Mouse (Mus musculus): ENCODE measurements around the gene Stip1. TPM values are rescaled to one million over a fixed set of nuclear protein-coding genes. Genes with fewer than 3 reads are reported as not detected.

The Stip1 gene
- polyA plus RNA-seq, 1 experiment = 27.4 TPM

DNA sequence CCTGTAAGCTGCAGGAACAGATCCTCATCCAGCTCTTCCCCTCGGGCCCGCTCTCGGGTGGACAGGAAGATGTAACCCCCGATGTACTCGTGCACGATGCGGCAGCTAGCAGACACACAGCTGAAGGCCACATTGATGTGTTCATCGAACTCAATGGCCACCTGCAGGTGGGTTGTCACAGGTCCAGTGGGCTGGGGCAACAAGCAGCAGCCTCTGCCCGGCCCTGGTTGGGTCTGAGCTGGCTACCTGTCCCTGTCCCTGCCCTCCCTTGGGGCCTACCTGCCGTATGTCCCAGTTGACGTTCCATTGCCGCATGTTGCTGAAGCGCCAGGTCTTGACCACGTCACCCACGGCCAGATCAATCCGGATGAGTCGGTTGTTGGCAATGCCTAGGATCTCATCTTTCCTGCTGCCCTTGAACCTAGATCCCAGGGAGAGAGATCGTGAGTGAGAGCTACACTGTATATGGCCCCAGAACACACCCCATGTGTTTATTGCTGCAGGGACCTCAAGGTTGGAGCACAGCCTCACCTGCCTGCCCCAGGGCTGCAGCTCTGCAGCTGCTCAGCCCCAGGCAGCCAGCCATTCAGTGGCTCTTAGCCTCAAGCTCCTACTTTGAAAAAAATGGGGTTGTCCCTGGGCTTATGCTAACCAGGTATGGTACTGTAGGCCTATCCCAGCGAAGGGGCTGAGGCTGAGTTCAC is 40.3 kb downstream of the Stip1 start:
- Histone ChIP-seq H3K36me3 (ENCODE audit: control insufficient read depth, insufficient read depth, low read length) (peaks cover 46% of the 10 kb centered on the region), H3K27ac (ENCODE audit: insufficient read depth, low read length) (no peak overlapping the region), H3K4me1 (ENCODE audit: control insufficient read depth, insufficient read depth, insufficient read length) (peaks cover 15% of the 10 kb centered on the region), H3K4me3 (ENCODE audit: extremely low read depth, insufficient read depth, insufficient read length) (no peak overlapping the region), H3K27me3 (ENCODE audit: control insufficient read depth, insufficient read depth, low read length) (no peaks in the 10 kb centered on the region)
- TF ChIP-seq POLR2A (IDR thresholded peaks at IDR 0.05; ENCODE audit: low read depth, low read length) (no peak), CTCF (IDR thresholded peaks at IDR 0.05; ENCODE audit: extremely low read depth, insufficient read depth, insufficient read length, insufficient replicate concordance) (no peak)
- no peak for DNase-seq (ENCODE audit: low read depth in 1 of 2, low spot score in 2 of 2)
- WGBS = 93% methylated on average over 19 of the region's 19 CpGs

DNA sequence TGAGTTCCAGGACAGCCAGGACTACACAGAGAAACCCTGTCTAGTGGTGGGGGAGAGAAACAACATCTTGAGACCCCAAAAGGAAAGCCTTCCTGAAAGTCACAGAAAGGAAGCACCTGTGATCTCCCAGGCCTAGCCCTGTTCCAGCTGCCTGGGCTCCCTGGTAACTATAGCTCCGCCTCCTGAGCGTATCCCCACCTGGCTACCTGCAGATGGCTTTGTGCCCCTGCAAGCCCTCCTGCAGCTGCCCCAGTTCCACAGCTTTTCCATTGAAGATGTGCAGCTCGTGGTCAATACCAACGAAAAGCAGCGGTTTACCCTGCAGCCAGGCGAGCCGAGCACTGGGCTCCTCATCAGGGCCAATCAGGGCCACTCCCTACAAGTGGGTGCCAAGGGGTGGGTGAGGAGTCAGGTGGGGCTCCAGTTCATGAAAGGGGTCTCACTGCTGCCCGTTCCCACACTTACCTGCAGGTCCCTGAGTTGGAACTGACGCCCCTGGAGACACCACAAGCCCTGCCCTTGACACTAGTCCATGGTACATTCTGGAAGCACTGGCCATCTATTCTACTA is 42.0 kb downstream of the Stip1 start:
- Histone ChIP-seq H3K36me3 (ENCODE audit: control insufficient read depth, insufficient read depth, low read length) (peaks cover 35% of the 10 kb centered on the region), H3K27ac (ENCODE audit: insufficient read depth, low read length) (no peak overlapping the region), H3K27me3 (ENCODE audit: control insufficient read depth, insufficient read depth, low read length) (no peaks in the 10 kb centered on the region), H3K4me1 (ENCODE audit: control insufficient read depth, insufficient read depth, insufficient read length) (peaks cover 20% of the 10 kb centered on the region), H3K4me3 (ENCODE audit: extremely low read depth, insufficient read depth, insufficient read length) (no peak overlapping the region)
- WGBS = 74% methylated on average over 9 of the region's 9 CpGs
- TF ChIP-seq CTCF (IDR thresholded peaks at IDR 0.05; ENCODE audit: extremely low read depth, insufficient read depth, insufficient read length, insufficient replicate concordance) = no peak
- no peak for TF ChIP-seq POLR2A (IDR thresholded peaks at IDR 0.05; ENCODE audit: low read depth, low read length)
- no peak for DNase-seq (ENCODE audit: low read depth in 1 of 2, low spot score in 2 of 2)

DNA sequence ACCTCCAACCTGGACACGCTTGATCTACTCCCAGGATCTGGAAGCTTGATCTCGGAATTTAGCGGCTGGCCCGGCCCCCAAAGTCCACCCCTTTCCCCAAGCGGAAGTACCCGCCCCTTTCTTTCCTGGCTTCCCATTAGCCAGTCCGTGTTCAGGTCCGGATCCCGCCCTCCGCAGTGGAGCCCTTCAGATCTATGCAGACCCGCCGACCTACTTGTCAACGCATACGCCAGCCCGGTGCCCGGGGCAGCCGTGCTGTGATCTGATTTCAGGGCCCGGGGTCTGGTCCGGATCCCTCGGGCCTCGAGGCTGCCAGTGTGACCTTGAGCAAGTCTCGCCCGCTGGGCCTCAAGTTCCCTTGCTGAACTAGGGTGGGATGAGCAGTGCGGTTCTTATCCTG is 43.8 kb downstream of the Stip1 start, which contains the start of the genes Nudt22 and Trpt1:
Gene Nudt22 (minus strand): TSS at position 112 of the 400 bp plus-strand sequence.
Gene Trpt1 (plus strand): TSS at position 126 of the 400 bp plus-strand sequence.
- WGBS = 2% methylated on average over 24 of the region's 24 CpGs
- H3K27ac ChIP-seq (ENCODE audit: insufficient read depth, low read length) = peak within 1 kb of the TSS; percentile 39
- TF ChIP-seq CTCF (IDR thresholded peaks at IDR 0.05; ENCODE audit: extremely low read depth, insufficient read depth, insufficient read length, insufficient replicate concordance) (no peak), POLR2A (IDR thresholded peaks at IDR 0.05; ENCODE audit: low read depth, low read length) (no peak)
- no peaks in the 10 kb centered on the region for H3K27me3 ChIP-seq (ENCODE audit: control insufficient read depth, insufficient read depth, low read length)
- H3K4me3 ChIP-seq (ENCODE audit: extremely low read depth, insufficient read depth, insufficient read length) = peak within 1 kb of the TSS; percentile 62
- peak in 1 of 2 experiments; percentile 57 for DNase-seq (ENCODE audit: low read depth in 1 of 2, low spot score in 2 of 2)
- H3K36me3 ChIP-seq (ENCODE audit: control insufficient read depth, insufficient read depth, low read length) = peaks cover 20% of the 10 kb centered on the region
- peaks cover 20% of the 10 kb centered on the region for H3K4me1 ChIP-seq (ENCODE audit: control insufficient read depth, insufficient read depth, insufficient read length)

DNA sequence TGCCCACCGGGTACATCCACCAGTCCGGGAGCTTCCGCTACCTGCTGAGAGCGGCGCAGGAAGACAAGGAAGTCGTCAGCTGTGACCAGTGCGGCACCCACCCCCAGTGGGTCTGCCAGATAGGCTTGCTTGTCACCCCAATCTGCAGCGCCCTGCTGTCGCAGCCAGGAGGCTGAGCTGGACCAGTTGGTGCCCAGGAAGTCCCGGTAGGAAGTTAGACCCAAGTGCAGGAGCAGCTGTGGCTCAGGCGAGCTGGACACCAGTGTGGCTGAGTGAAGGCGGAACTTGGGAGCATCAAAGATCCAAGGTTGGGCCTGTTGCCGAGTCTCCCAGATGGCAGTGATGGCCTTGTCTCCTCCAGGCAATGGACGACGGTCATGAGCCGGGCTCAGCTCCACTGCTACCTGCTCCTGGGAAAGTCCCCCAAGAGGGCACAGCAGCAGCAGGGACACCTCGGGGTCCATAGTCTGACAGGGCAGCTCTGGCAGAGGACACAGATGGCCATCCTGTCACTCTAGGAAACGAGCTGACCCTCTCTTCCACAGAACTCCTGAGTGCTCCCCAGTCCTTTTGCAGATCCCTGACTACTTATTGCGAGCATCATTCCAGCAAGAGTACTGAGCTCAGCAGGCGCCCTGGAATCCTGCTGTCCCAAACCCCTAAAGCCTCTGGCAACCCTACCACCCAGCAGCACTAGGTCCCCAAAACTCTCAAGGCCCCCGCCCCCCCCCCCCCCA is 44.3 kb downstream of the Stip1 start:
- no peak overlapping the region; the same call in 1 of the 2 replicates for H3K27ac ChIP-seq (ENCODE audit: insufficient read depth, low read length)
- 55% methylated on average over 20 of the region's 21 CpGs for WGBS
- DNase-seq (ENCODE audit: low read depth in 1 of 2, low spot score in 2 of 2) = no peak
- H3K4me1 ChIP-seq (ENCODE audit: control insufficient read depth, insufficient read depth, insufficient read length) = peaks cover 20% of the 10 kb centered on the region
- no peaks in the 10 kb centered on the region for H3K27me3 ChIP-seq (ENCODE audit: control insufficient read depth, insufficient read depth, low read length)
- TF ChIP-seq CTCF (IDR thresholded peaks at IDR 0.05; ENCODE audit: extremely low read depth, insufficient read depth, insufficient read length, insufficient replicate concordance) (no peak), POLR2A (IDR thresholded peaks at IDR 0.05; ENCODE audit: low read depth, low read length) (no peak)
- H3K36me3 ChIP-seq (ENCODE audit: control insufficient read depth, insufficient read depth, low read length) = peaks cover 18% of the 10 kb centered on the region
- peak overlapping the region; percentile 62 for H3K4me3 ChIP-seq (ENCODE audit: extremely low read depth, insufficient read depth, insufficient read length)

DNA sequence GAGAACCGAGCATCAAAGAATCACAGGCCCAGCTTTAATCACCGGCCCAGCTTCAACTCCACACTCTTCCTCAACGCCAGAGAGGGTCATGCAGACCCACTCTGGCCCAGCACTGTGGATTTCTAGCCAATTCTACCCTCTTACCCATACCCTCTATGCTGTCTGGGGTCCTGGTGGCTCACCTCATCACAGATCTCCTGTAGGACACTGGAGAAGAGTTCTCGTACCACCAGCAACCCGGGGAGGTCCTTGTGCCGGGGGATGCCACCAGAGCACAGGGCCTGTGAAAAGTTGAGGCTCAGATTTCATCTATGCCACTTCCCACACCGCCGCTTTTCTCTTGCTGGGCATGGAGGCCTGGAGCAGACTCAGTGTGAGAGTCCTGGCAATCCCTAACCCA is 45.3 kb downstream of the Stip1 start:
- DNase-seq (ENCODE audit: low read depth in 1 of 2, low spot score in 2 of 2) = no peak
- H3K4me3 ChIP-seq (ENCODE audit: extremely low read depth, insufficient read depth, insufficient read length) = no peak overlapping the region
- H3K4me1 ChIP-seq (ENCODE audit: control insufficient read depth, insufficient read depth, insufficient read length) = peaks cover 20% of the 10 kb centered on the region
- no peaks in the 10 kb centered on the region for H3K27me3 ChIP-seq (ENCODE audit: control insufficient read depth, insufficient read depth, low read length)
- WGBS = 92% methylated on average over 8 of the region's 8 CpGs
- H3K36me3 ChIP-seq (ENCODE audit: control insufficient read depth, insufficient read depth, low read length) = peaks cover 10% of the 10 kb centered on the region
- TF ChIP-seq CTCF (IDR thresholded peaks at IDR 0.05; ENCODE audit: extremely low read depth, insufficient read depth, insufficient read length, insufficient replicate concordance) = no peak
- no peak for TF ChIP-seq POLR2A (IDR thresholded peaks at IDR 0.05; ENCODE audit: low read depth, low read length)
- no peak overlapping the region for H3K27ac ChIP-seq (ENCODE audit: insufficient read depth, low read length)

DNA sequence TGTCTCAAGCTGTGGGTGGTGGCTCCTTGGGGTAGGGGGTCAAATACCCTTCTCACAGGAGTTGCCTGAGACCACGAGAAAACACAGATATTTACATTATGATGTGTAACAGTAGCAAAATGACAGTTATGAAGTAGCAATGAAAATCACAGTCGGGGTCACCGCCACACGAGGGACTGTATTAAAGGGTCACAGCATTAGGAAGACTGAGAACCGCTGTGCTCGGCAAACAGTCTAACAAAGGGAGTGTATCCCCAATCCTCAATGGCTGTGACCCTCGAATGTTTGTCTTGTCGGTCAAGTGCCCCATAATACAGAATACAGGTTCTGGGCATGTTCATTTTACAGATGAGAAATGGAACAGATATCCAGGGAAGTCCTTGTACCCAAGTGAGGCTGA is 45.8 kb downstream of the Stip1 start:
- H3K27ac ChIP-seq (ENCODE audit: insufficient read depth, low read length) = no peak overlapping the region
- H3K4me1 ChIP-seq (ENCODE audit: control insufficient read depth, insufficient read depth, insufficient read length) = peaks cover 20% of the 10 kb centered on the region
- no peak for DNase-seq (ENCODE audit: low read depth in 1 of 2, low spot score in 2 of 2)
- TF ChIP-seq CTCF (IDR thresholded peaks at IDR 0.05; ENCODE audit: extremely low read depth, insufficient read depth, insufficient read length, insufficient replicate concordance) = no peak
- TF ChIP-seq POLR2A (IDR thresholded peaks at IDR 0.05; ENCODE audit: low read depth, low read length) = no peak
- 90% methylated on average over 8 of the region's 8 CpGs for WGBS
- peaks cover 5% of the 10 kb centered on the region for H3K36me3 ChIP-seq (ENCODE audit: control insufficient read depth, insufficient read depth, low read length)
- H3K27me3 ChIP-seq (ENCODE audit: control insufficient read depth, insufficient read depth, low read length) = no peaks in the 10 kb centered on the region
- H3K4me3 ChIP-seq (ENCODE audit: extremely low read depth, insufficient read depth, insufficient read length) = no peak overlapping the region

Data from spleen, adult 2 months (tissue).